Mouse (Mus musculus) E14TG2a.4 (cell line): Measurements from ENCODE around the gene Tspear.

ENCODE experiments used
- CTCF ChIP-seq: conservative IDR thresholded peaks from 2 replicates; pipeline ENCODE4 v1.5.1; 2014; ENCODE audit warnings: low read length
- NANOG ChIP-seq: IDR thresholded peaks from 2 replicates; pipeline ENCODE4 v1.6.1; 2014; ENCODE audit warnings: borderline replicate concordance, low read length, mixed read lengths

DNA sequence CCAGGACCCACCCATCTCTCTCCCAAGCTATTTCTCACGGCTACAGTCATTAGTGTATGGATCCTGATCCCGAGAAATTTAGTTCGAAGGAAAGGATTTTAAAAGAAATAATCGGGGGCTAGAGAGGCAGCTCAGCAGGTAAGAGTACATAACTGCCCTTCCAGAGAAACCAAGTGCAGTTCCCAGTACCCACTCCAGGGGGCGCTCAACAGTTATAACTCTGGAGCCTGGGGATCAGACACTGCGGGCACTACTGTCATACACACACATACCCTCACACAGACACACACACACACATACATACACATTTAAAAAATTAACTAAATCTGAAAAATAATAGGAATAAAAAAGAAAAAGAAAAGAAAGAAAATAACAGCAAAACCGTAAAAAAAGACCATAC lies 239.8 kb downstream of the Tspear start:
- TF ChIP-seq CTCF: peak; percentile 93
- no peak for TF ChIP-seq NANOG
